Mouse (Mus musculus) G1E (cell line): ENCODE data around the gene Zbed5.

Experiments used
- CTCF ChIP-seq: IDR thresholded peaks from 2 replicates; pipeline ENCODE4 v1.5.1; 2012; ENCODE audit warnings: low read depth, low read length, inconsistent platforms, mixed read lengths
- GATA1 ChIP-seq: IDR thresholded peaks from 2 replicates; pipeline ENCODE4 v1.6.1; 2012; ENCODE audit warnings: borderline replicate concordance, low read length, inconsistent platforms, mixed read lengths
- GATA2 ChIP-seq: IDR thresholded peaks from 2 replicates; pipeline ENCODE4 v1.6.1; 2012; ENCODE audit warnings: low read depth, low read length, inconsistent platforms, borderline replicate concordance

- TF ChIP-seq GATA1: no peak
- TF ChIP-seq CTCF: no peak
- TF ChIP-seq GATA2: no peak
These were observed 13.6 kb downstream of the Zbed5 start for GRCm38 (mm10) chr5:129909147-129909546.
